Mouse (Mus musculus) left cerebral cortex, adult 6 months (tissue): ENCODE data around the gene Arxes1. TPM values are rescaled to one million over a fixed set of nuclear protein-coding genes. Genes with fewer than 3 reads are reported as not detected.

Experiments
- long read RNA-seq, 2 experiments: library from polyadenylated mRNA; unstranded; transcript quantifications; one replicate each; pipeline ENCODE4 v2.0.0; 2019 to 2020
- polyA plus RNA-seq: library from polyadenylated mRNA; unstranded; fragments of <200 nt; fragmentation: Nextera tagmentation; gene quantifications from 2 replicates; pipeline ENCODE4 v1.2.3, GENCODE M21; 2021

The Arxes1 gene
- 21.0 and 26.9 TPM in 2 replicates for polyA plus RNA-seq
- long read RNA-seq, experiment 1, transcript Arxes1-201 (1 exons, 1,580 nt) = major isoform, 95 of 95 reads
- long read RNA-seq, experiment 1, partial matches to known transcripts = 0 of 95 reads
- long read RNA-seq, experiment 1, other reads (novel, unspliced or antisense) = 0 of 95 reads
- long read RNA-seq, experiment 2, transcript Arxes1-201 (1 exons, 1,580 nt) = major isoform, 36 of 36 reads
- long read RNA-seq, experiment 2, partial matches to known transcripts = 0 of 36 reads
- long read RNA-seq, experiment 2, other reads (novel, unspliced or antisense) = 0 of 36 reads

DNA sequence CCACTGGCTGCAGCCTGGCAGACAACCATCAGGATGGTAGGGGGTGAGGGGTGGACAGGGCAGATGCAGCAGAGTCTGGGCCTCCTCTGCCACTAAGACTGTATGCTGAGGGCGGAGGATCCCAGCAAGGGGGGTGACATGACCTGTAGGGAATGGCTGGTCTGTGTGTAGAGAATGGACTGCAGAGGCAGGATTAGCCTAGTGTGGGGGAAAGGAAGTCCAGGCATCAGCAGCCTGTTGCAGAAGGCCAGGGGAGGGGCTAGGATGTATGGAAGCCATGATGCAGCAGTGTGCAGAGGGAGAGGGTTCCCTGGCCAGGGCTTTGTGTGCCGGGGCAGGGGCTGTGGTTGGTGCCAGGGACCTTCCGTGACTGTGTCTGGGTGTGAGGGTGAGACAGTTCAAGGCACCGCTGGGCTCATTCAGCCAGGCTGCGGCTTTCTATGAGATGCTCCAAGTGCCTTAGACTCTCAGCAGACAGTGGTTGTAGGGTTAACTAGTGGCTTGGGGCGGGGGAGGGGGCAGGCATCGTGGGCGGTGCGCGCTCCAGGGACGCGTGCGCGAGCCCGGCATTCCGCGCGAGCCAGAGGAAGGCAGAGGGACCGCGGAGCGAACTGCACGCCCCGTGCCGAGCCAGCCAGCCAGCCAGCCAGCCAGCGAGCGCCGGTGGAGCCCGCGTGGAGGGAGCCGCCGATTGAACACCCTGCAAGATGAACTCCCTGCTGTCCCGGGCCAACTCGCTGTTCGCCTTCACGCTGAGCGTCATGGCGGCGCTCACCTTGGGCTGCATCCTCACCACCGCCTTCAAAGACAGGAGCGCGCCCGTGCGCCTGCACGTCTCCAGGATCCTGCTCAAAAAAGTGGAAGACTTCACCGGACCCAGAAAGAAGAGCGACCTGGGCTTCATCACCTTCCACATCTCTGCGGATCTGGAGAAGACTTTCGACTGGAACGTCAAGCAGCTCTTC lies at the start of gene Arxes1:
Gene Arxes1 (plus strand): TSS at position 569 of the 965 bp plus-strand sequence.

DNA sequence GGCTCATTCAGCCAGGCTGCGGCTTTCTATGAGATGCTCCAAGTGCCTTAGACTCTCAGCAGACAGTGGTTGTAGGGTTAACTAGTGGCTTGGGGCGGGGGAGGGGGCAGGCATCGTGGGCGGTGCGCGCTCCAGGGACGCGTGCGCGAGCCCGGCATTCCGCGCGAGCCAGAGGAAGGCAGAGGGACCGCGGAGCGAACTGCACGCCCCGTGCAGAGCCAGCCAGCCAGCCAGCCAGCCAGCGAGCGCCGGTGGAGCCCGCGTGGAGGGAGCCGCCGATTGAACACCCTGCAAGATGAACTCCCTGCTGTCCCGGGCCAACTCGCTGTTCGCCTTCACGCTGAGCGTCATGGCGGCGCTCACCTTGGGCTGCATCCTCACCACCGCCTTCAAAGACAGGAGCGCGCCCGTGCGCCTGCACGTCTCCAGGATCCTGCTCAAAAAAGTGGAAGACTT lies 39.5 kb upstream of the Arxes1 start, which contains the start of gene Arxes2:
Gene Arxes2 (plus strand): TSS at position 161 of the 456 bp plus-strand sequence.

DNA sequence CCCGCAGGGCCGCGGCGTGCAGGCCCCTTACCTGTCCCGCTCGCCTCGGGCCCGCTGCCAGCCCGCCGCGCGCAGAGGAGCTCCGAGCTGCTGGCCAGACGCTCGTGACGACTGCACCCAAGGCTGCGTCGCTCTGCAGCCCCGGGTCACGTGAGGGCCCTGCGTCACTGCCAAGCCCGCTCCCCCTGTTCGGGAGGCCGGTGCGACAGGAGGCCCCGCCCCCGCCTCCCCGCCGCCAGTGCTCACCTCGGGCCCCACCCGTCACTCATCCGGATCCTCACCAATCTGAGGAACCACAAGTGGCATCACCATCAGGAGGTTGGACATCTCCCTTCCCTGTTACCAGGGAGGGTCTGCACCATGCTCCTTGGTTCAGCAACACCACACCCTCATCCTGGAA lies 34.9 kb downstream of the Arxes1 start, which contains the start of gene Bex2:
Gene Bex2 (minus strand): TSS at position 217 of the 400 bp plus-strand sequence.

Other genes with a start within 250 kb of the Arxes1 start
- 31.4 and 33.3 TPM in 2 replicates for gene Bhlhb9, start 235.8 kb upstream of the Arxes1 start, polyA plus RNA-seq
- 39.0 and 51.3 TPM in 2 replicates for gene Gprasp2, start 194.3 kb upstream of the Arxes1 start, polyA plus RNA-seq
- 65.2 and 69.8 TPM in 2 replicates for gene Arxes2, start 39.5 kb upstream of the Arxes1 start, polyA plus RNA-seq
- 690 and 793 TPM in 2 replicates for gene Bex2, start 34.9 kb downstream of the Arxes1 start, polyA plus RNA-seq
- not detected in 2 replicates for gene Nxf3, start 51.9 kb downstream of the Arxes1 start, polyA plus RNA-seq
- 40.1 and 44.5 TPM in 2 replicates for gene Bex4, start 105.6 kb downstream of the Arxes1 start, polyA plus RNA-seq
- gene Tceal8, start 139.0 kb downstream of the Arxes1 start, polyA plus RNA-seq = 75.2 and 80.9 TPM in 2 replicates
- 62.1 and 111 TPM in 2 replicates for gene Tceal5, start 170.5 kb downstream of the Arxes1 start, polyA plus RNA-seq
- 3.1 and 4.2 TPM in 2 replicates for gene Tceal7, start 181.4 kb downstream of the Arxes1 start, polyA plus RNA-seq
- 157 and 170 TPM in 2 replicates for gene Bex1, start 182.1 kb downstream of the Arxes1 start, polyA plus RNA-seq
- 202 and 229 TPM in 2 replicates for gene Tceal9, start 211.7 kb downstream of the Arxes1 start, polyA plus RNA-seq
- gene Bex3, start 236.9 kb downstream of the Arxes1 start, polyA plus RNA-seq = 608 and 622 TPM in 2 replicates